Mouse (Mus musculus) MEL (cell line): Measurements from ENCODE around the gene Dpy19l1. TPM values are rescaled to one million over a fixed set of nuclear protein-coding genes. Genes with fewer than 3 reads are reported as not detected.
A peak's percentile ranks its signal among the peaks of the same experiment; 100 is the strongest.

Source experiments
- DNase-seq: peaks from one replicate; pipeline ENCODE4 v3.0.0; 2011; ENCODE audit warnings: low read depth, low spot score
- H3K27ac ChIP-seq: 2 replicates; pipeline ENCODE4 v1.5.1; 2012; ENCODE audit warnings: low read depth, mild to moderate bottlenecking, control low read depth, low read length, moderate library complexity; ENCODE audit not compliant: control insufficient read depth
- H3K27me3 ChIP-seq, 2 experiments: fragments of 150-350 bp in 1 of 2; sonication (generic) in 1 of 2; 2 replicates each; pipeline ENCODE4 v1.6.1; 2012; ENCODE audit warnings: low read length in 2 of 2, mild to moderate bottlenecking in 2 of 2, improper control_type of control experiment in 1 of 2, moderate library complexity in 1 of 2; ENCODE audit not compliant: insufficient read depth in 2 of 2, control insufficient read depth in 1 of 2
- H3K36me3 ChIP-seq, 2 experiments: 2 replicates each; pipeline ENCODE4 v1.6.1; 2012 to 2014; ENCODE audit warnings: low read length in 2 of 2, improper control_type of control experiment in 1 of 2, inconsistent platforms in 1 of 2, mild to moderate bottlenecking in 1 of 2; ENCODE audit not compliant: insufficient read depth in 2 of 2, control insufficient read depth in 1 of 2
- H3K4me1 ChIP-seq, 2 experiments: fragments of 150-350 bp in 1 of 2; sonication (generic) in 1 of 2; 2 replicates each; pipeline ENCODE4 v1.6.1; 2012; ENCODE audit warnings: low read length in 2 of 2, improper control_type of control experiment in 1 of 2, mild to moderate bottlenecking in 1 of 2; ENCODE audit not compliant: insufficient read depth in 2 of 2, control insufficient read depth in 1 of 2
- H3K4me3 ChIP-seq, 2 experiments: fragments of 150-350 bp in 1 of 2; sonication (generic) in 1 of 2; 2 replicates each; pipeline ENCODE4 v1.5.1; 2012; ENCODE audit warnings: low read depth in 2 of 2, low read length in 2 of 2, mild to moderate bottlenecking in 2 of 2, moderate library complexity in 2 of 2, control low read depth in 1 of 2, improper control_type of control experiment in 1 of 2; ENCODE audit not compliant: control insufficient read depth in 1 of 2, insufficient read depth in 1 of 2
- H3K79me2 ChIP-seq: 2 replicates; pipeline ENCODE4 v1.6.1; 2012; ENCODE audit warnings: mild to moderate bottlenecking, low read length, moderate library complexity; ENCODE audit not compliant: control insufficient read depth, poor library complexity, insufficient read depth
- H3K9ac ChIP-seq: 2 replicates; pipeline ENCODE4 v1.6.1; 2012; ENCODE audit warnings: low read depth, mild to moderate bottlenecking, control low read depth, low read length, moderate library complexity; ENCODE audit not compliant: control insufficient read depth, poor library complexity, severe bottlenecking
- H3K9me3 ChIP-seq: fragments of 150-350 bp; sonication (generic); replicated peaks from 2 replicates; pipeline ENCODE4 v1.6.1; 2012; ENCODE audit warnings: mild to moderate bottlenecking, low read length, improper control_type of control experiment, moderate library complexity; ENCODE audit not compliant: insufficient read depth
- BHLHE40 ChIP-seq: IDR thresholded peaks from 2 replicates; pipeline ENCODE4 v1.6.1; 2012; ENCODE audit warnings: low read depth, mild to moderate bottlenecking, inconsistent platforms, low read length, improper control_type of control experiment, borderline replicate concordance
- CHD1 ChIP-seq: IDR thresholded peaks from 2 replicates; pipeline ENCODE4 v1.6.1; 2012; ENCODE audit warnings: low read depth, mild to moderate bottlenecking, inconsistent platforms, low read length, improper control_type of control experiment
- ELF1 ChIP-seq: IDR thresholded peaks from 2 replicates; pipeline ENCODE4 v1.6.1; 2014; ENCODE audit warnings: low read depth, mild to moderate bottlenecking, inconsistent platforms, low read length, improper control_type of control experiment, moderate library complexity
- EP300 ChIP-seq, 2 experiments: IDR thresholded peaks; 2 replicates each; pipeline ENCODE4 v1.6.1; 2011; ENCODE audit warnings: improper control_type of control experiment in 2 of 2, low read length in 2 of 2, low read depth in 1 of 2, mild to moderate bottlenecking in 1 of 2
- ETS1 ChIP-seq: IDR thresholded peaks from 2 replicates; pipeline ENCODE4 v1.6.1; 2012; ENCODE audit warnings: low read depth, mild to moderate bottlenecking, inconsistent platforms, low read length, improper control_type of control experiment, moderate library complexity
- GATA1 ChIP-seq: IDR thresholded peaks from 2 replicates; pipeline ENCODE4 v1.6.1; 2011; ENCODE audit warnings: low read depth, low read length, improper control_type of control experiment
- HCFC1 ChIP-seq: IDR thresholded peaks from 2 replicates; pipeline ENCODE4 v1.6.1; 2012; ENCODE audit warnings: low read depth, mild to moderate bottlenecking, inconsistent platforms, low read length, improper control_type of control experiment, moderate library complexity
- KAT2A ChIP-seq: conservative IDR thresholded peaks from 2 replicates; pipeline ENCODE4 v1.6.1; 2012; ENCODE audit warnings: low read depth, low read length, improper control_type of control experiment, inconsistent platforms
- MAFK ChIP-seq: IDR thresholded peaks from 2 replicates; pipeline ENCODE4 v1.6.1; 2011; ENCODE audit warnings: low read depth, mild to moderate bottlenecking, low read length, improper control_type of control experiment, borderline replicate concordance
- MAX ChIP-seq: IDR thresholded peaks from 2 replicates; pipeline ENCODE4 v1.6.1; 2011; ENCODE audit warnings: low read length, improper control_type of control experiment
- MEF2A ChIP-seq: IDR thresholded peaks from 2 replicates; pipeline ENCODE4 v1.6.1; 2014; ENCODE audit warnings: low read depth, mild to moderate bottlenecking, inconsistent platforms, low read length, improper control_type of control experiment; ENCODE audit not compliant: poor library complexity, insufficient replicate concordance, severe bottlenecking; ENCODE audit errors: extremely low read depth
- MXI1 ChIP-seq: IDR thresholded peaks from 2 replicates; pipeline ENCODE4 v1.6.1; 2011; ENCODE audit warnings: mild to moderate bottlenecking, low read depth, low read length, improper control_type of control experiment
- MYB ChIP-seq: IDR thresholded peaks from 2 replicates; pipeline ENCODE4 v1.6.1; 2011; ENCODE audit warnings: mild to moderate bottlenecking, low read depth, low read length, improper control_type of control experiment
- MYC ChIP-seq: IDR thresholded peaks from 2 replicates; pipeline ENCODE4 v1.6.1; 2011; ENCODE audit warnings: low read depth, mild to moderate bottlenecking, low read length, improper control_type of control experiment, moderate library complexity
- NELFE ChIP-seq: IDR thresholded peaks from 2 replicates; pipeline ENCODE4 v1.6.1; 2011; ENCODE audit warnings: low read depth, low read length, improper control_type of control experiment
- POLR2A ChIP-seq, 2 experiments: IDR thresholded peaks; 2 replicates each; pipeline ENCODE4 v1.6.1; 2011 to 2012; ENCODE audit warnings: low read length in 2 of 2, mild to moderate bottlenecking in 2 of 2, control low read depth in 1 of 2, improper control_type of control experiment in 1 of 2, low read depth in 1 of 2, moderate library complexity in 1 of 2; ENCODE audit not compliant: control insufficient read depth in 1 of 2, insufficient read depth in 1 of 2, poor library complexity in 1 of 2
- POLR2AphosphoS2 ChIP-seq: IDR thresholded peaks from 2 replicates; pipeline ENCODE4 v1.6.1; 2011; ENCODE audit warnings: low read length, improper control_type of control experiment
- RAD21 ChIP-seq: IDR thresholded peaks from 2 replicates; pipeline ENCODE4 v1.6.1; 2011; ENCODE audit warnings: mild to moderate bottlenecking, low read depth, low read length, improper control_type of control experiment
- RCOR1 ChIP-seq: IDR thresholded peaks from 2 replicates; pipeline ENCODE4 v1.6.1; 2012; ENCODE audit warnings: low read depth, mild to moderate bottlenecking, inconsistent platforms, low read length, improper control_type of control experiment
- SIN3A ChIP-seq: IDR thresholded peaks from 2 replicates; pipeline ENCODE4 v1.6.1; 2012; ENCODE audit warnings: low read length, improper control_type of control experiment, inconsistent platforms
- SMC3 ChIP-seq: IDR thresholded peaks from 2 replicates; pipeline ENCODE4 v1.6.1; 2011; ENCODE audit warnings: low read depth, low read length, improper control_type of control experiment
- TAL1 ChIP-seq: IDR thresholded peaks from 2 replicates; pipeline ENCODE4 v1.6.1; 2012; ENCODE audit warnings: mild to moderate bottlenecking, inconsistent platforms, low read length, moderate library complexity, mixed read lengths
- TBP ChIP-seq: IDR thresholded peaks from 2 replicates; pipeline ENCODE4 v1.8.0; 2011; ENCODE audit warnings: low read depth, low read length, improper control_type of control experiment
- TCF12 ChIP-seq: IDR thresholded peaks from 2 replicates; pipeline ENCODE4 v1.6.1; 2014; ENCODE audit warnings: low read depth, mild to moderate bottlenecking, inconsistent platforms, low read length, improper control_type of control experiment, moderate library complexity
- USF1 ChIP-seq: IDR thresholded peaks from 2 replicates; pipeline ENCODE4 v1.6.1; 2014; ENCODE audit warnings: low read depth, mild to moderate bottlenecking, inconsistent platforms, low read length, improper control_type of control experiment, moderate library complexity
- ZC3H11A ChIP-seq: IDR thresholded peaks from 2 replicates; pipeline ENCODE4 v1.6.1; 2012; ENCODE audit warnings: low read depth, mild to moderate bottlenecking, inconsistent platforms, low read length, improper control_type of control experiment
- ZKSCAN1 ChIP-seq: IDR thresholded peaks from 2 replicates; pipeline ENCODE4 v1.6.1; 2012; ENCODE audit warnings: low read depth, mild to moderate bottlenecking, inconsistent platforms, low read length, improper control_type of control experiment, moderate library complexity
- ZNF384 ChIP-seq: IDR thresholded peaks from 2 replicates; pipeline ENCODE4 v1.6.1; 2012; ENCODE audit warnings: low read depth, mild to moderate bottlenecking, inconsistent platforms, low read length, improper control_type of control experiment
- polyA plus RNA-seq, 2 experiments: library from polyadenylated mRNA; stranded (reverse) in 1 of 2; unstranded in 1 of 2; fragments of >175 nt in 1 of 2; fragments of >200 nt in 1 of 2; gene quantifications; 2 replicates each; pipeline versions ENCODE4 v1.2.1 to v1.2.4; 2012; ENCODE audit warnings: low replicate concordance in 2 of 2, low read depth in 1 of 2; ENCODE audit not compliant: insufficient read length in 2 of 2, insufficient read depth in 1 of 2, missing spikeins in 1 of 2
- total RNA-seq: library from RNA; depleted of rRNA; stranded (reverse); fragments of 300-350 nt; gene quantifications from 2 replicates; pipeline ENCODE4 v1.2.3, GENCODE M21; 2012

Gene Dpy19l1
- total and polyA plus RNA-seq, 3 experiments = 26.9 to 71.6 (median 35.3) TPM

GRCm38 (mm10) chr9:24490516-24490915 lies 12.4 kb downstream of the Dpy19l1 start:
- Histone ChIP-seq H3K9me3 (no peaks in the 10 kb centered on the region), H3K27ac (peak overlapping the region; percentile 53; the same call in 1 of the 2 replicates), H3K27me3 (no peaks in the 10 kb centered on the region), H3K36me3 (peaks cover 0 to 56% of the 10 kb centered on the region in 2 experiments; a peak in 3 of 4 replicates), H3K9ac (no peak overlapping the region), H3K4me3 (no peak overlapping the region), H3K79me2 (peaks cover 32% of the 10 kb centered on the region), H3K4me1 (peaks cover 34 to 50% of the 10 kb centered on the region in 2 experiments)
- DNase-seq = peak; percentile 80
- peak; percentile 59 for TF ChIP-seq MAX
- 0 out of 2 replicates have a peak, but pooled peaks have one; percentile 32 for TF ChIP-seq TBP
- no peak for TF ChIP-seq KAT2A
- TF ChIP-seq MYC = peak; percentile 65; the same call in 1 of the 2 replicates
- no peak for TF ChIP-seq RAD21
- 0 out of 2 replicates have a peak, but pooled peaks have one; percentile 15 for TF ChIP-seq RCOR1
- 0 out of 2 replicates have a peak, but pooled peaks have one; percentile 22 for TF ChIP-seq NELFE
- no peak for TF ChIP-seq POLR2AphosphoS2
- TF ChIP-seq TAL1 = no peak; the same call in 1 of the 2 replicates
- peak; percentile 53; the same call in 1 of the 2 replicates for TF ChIP-seq MXI1
- TF ChIP-seq POLR2A (IDR thresholded peaks at IDR 0.05; ENCODE audit: control insufficient read depth in 1 of 2, insufficient read depth in 1 of 2, low read depth in 1 of 2, low read length in 2 of 2, poor library complexity in 1 of 2) = peak in 1 of 2 experiments; percentile 33; a peak in 1 of 4 replicates

GRCm38 (mm10) chr9:24488425-24489104 lies 14.4 kb downstream of the Dpy19l1 start:
- peak; percentile 94 for DNase-seq
- H3K4me3 ChIP-seq = peak overlapping the region in 1 of 2 experiments; percentile 3; a peak in 2 of 4 replicates
- H3K27me3 ChIP-seq = no peaks in the 10 kb centered on the region
- H3K9me3 ChIP-seq = no peaks in the 10 kb centered on the region
- peak overlapping the region; percentile 94 for H3K27ac ChIP-seq
- no peak overlapping the region for H3K9ac ChIP-seq
- H3K4me1 ChIP-seq = peaks cover 50 to 51% of the 10 kb centered on the region in 2 experiments
- peaks cover 0 to 65% of the 10 kb centered on the region in 2 experiments; a peak in 3 of 4 replicates for H3K36me3 ChIP-seq
- H3K79me2 ChIP-seq = peaks cover 35% of the 10 kb centered on the region
- TF ChIP-seq MEF2A (peak; percentile 24; the same call in 1 of the 2 replicates), CHD1 (peak; percentile 90; the same call in 1 of the 2 replicates), SIN3A (peak; percentile 90), ETS1 (peak; percentile 86), RCOR1 (peak; percentile 81), TCF12 (peak; percentile 97), SMC3 (no peak), MYC (peak; percentile 88; the same call in 1 of the 2 replicates), POLR2AphosphoS2 (no peak), HCFC1 (peak; percentile 52; the same call in 1 of the 2 replicates), MYB (peak; percentile 83), BHLHE40 (peak; percentile 73), MXI1 (peak; percentile 73), TBP (0 out of 2 replicates have a peak, but pooled peaks have one; percentile 35), NELFE (no peak), USF1 (peak; percentile 87), EP300 (IDR thresholded peaks at IDR 0.05; ENCODE audit: low read depth in 1 of 2, low read length in 2 of 2) (peak; percentile 98 to 99), ELF1 (peak; percentile 56; the same call in 1 of the 2 replicates), MAFK (0 out of 2 replicates have a peak, but pooled peaks have one; percentile 51), ZC3H11A (no peak), TAL1 (peak; percentile 96), GATA1 (peak; percentile 97), POLR2A (IDR thresholded peaks at IDR 0.05; ENCODE audit: control insufficient read depth in 1 of 2, insufficient read depth in 1 of 2, low read depth in 1 of 2, low read length in 2 of 2, poor library complexity in 1 of 2) (no peak), ZNF384 (peak; percentile 45), ZKSCAN1 (no peak)
